Mouse (Mus musculus) cerebellum, adult 2 months (tissue): Measurements from ENCODE around the gene Gng3.

Experiments used
- CTCF ChIP-seq: fragments of 200-500 bp; IDR thresholded peaks from 2 replicates; pipeline ENCODE4 v1.5.1; 2011; ENCODE audit warnings: low read depth, mild to moderate bottlenecking, control low read depth, low read length, moderate library complexity, borderline replicate concordance; ENCODE audit not compliant: insufficient read depth
- POLR2A ChIP-seq: fragments of 200-500 bp; IDR thresholded peaks from 2 replicates; pipeline ENCODE4 v1.6.1; 2011; ENCODE audit warnings: low read length, control low read depth, borderline replicate concordance; ENCODE audit not compliant: insufficient read depth

- TF ChIP-seq CTCF (no peak), POLR2A (no peak)
Observed at GRCm38 (mm10) chr19:8803204-8803780, 35.7 kb downstream of the Gng3 start.
